Mouse (Mus musculus) hindbrain, embryonic 13.5 days (tissue): ENCODE data around the gene Slc43a2. TPM values are rescaled to one million over a fixed set of nuclear protein-coding genes. Genes with fewer than 3 reads are reported as not detected.

Source experiments
- ATAC-seq: fragments of 200-750 bp; cut with Nextera tagmentation; 2 replicates; pipeline ENCODE4 v1.8.0; 2017; ENCODE audit warnings: moderate TSS enrichment; ENCODE audit not compliant: low FRiP score
- H3K27ac ChIP-seq: fragments of 300-500 bp; sonication (generic); 2 replicates; pipeline ENCODE4 v1.5.1; 2015; ENCODE audit warnings: inconsistent platforms, mild to moderate bottlenecking, moderate library complexity
- H3K27me3 ChIP-seq: fragments of 300-500 bp; sonication (generic); 2 replicates; pipeline ENCODE4 v1.6.1; 2015; ENCODE audit warnings: mild to moderate bottlenecking, inconsistent platforms
- H3K36me3 ChIP-seq: fragments of 300-500 bp; sonication (generic); 2 replicates; pipeline ENCODE4 v1.6.1; 2015; ENCODE audit warnings: mild to moderate bottlenecking, inconsistent platforms
- H3K4me1 ChIP-seq: fragments of 300-500 bp; sonication (generic); replicated peaks from 2 replicates; pipeline ENCODE4 v1.6.1; 2015; ENCODE audit warnings: inconsistent platforms
- H3K4me2 ChIP-seq: fragments of 300-500 bp; sonication (generic); 2 replicates; pipeline ENCODE4 v1.6.1; 2015; ENCODE audit warnings: inconsistent platforms, mild to moderate bottlenecking, moderate library complexity
- H3K4me3 ChIP-seq: fragments of 300-500 bp; sonication (generic); 2 replicates; pipeline ENCODE4 v1.5.1; 2015; ENCODE audit warnings: mild to moderate bottlenecking, inconsistent platforms
- H3K9ac ChIP-seq: fragments of 300-500 bp; sonication (generic); 2 replicates; pipeline ENCODE4 v1.6.1; 2015; ENCODE audit warnings: mild to moderate bottlenecking, inconsistent platforms
- H3K9me3 ChIP-seq: fragments of 300-500 bp; sonication (generic); 2 replicates; pipeline ENCODE4 v1.6.1; 2016; ENCODE audit warnings: inconsistent platforms
- WGBS: fragments of 180-500 bp; shearing (Covaris S2); methylation state at CpG from one replicate; pipeline ENCODE4 v1.1.7; 2015; 5-methylcytosine and 5-hydroxymethylcytosine counted together
- polyA plus RNA-seq: library from polyadenylated mRNA; unstranded; fragments of >200 nt; fragmentation: Nextera tagmentation; extraction: Ambion mirVana; gene quantifications from 2 replicates; pipeline ENCODE4 v1.2.1, GENCODE M21; 2015

The Slc43a2 gene
- 19.7 and 21.0 TPM in 2 replicates for polyA plus RNA-seq

GRCm38 (mm10) chr11:75531469-75532242 lies at the start of gene Slc43a2:
TSS of gene Slc43a2 (plus strand) at chr11:75531694.
- Histone ChIP-seq H3K9ac (peak within 1 kb of the TSS; percentile 98), H3K36me3 (no peaks in the 10 kb centered on the region), H3K9me3 (no peaks in the 10 kb centered on the region), H3K27ac (peak within 1 kb of the TSS; percentile 99), H3K27me3 (no peaks in the 10 kb centered on the region), H3K4me2 (peak within 1 kb of the TSS; percentile 97), H3K4me1 (peaks cover 40% of the 10 kb centered on the region), H3K4me3 (peak within 1 kb of the TSS; percentile 75)
- peak; percentile 95 for ATAC-seq
- under 1% methylated on average over 62 of the region's 62 CpGs for WGBS

- Histone ChIP-seq H3K4me3 (peak overlapping the region; percentile 99; the same call in 1 of the 2 replicates), H3K36me3 (peaks cover 19% of the 10 kb centered on the region), H3K9me3 (no peaks in the 10 kb centered on the region), H3K4me1 (peaks cover 17% of the 10 kb centered on the region), H3K27ac (peak overlapping the region; percentile 52; the same call in 1 of the 2 replicates), H3K4me2 (peak overlapping the region; percentile 44), H3K9ac (no peak overlapping the region), H3K27me3 (0 out of 2 replicates have a peak, but pooled peaks cover 12% of the 10 kb centered on the region)
- WGBS = 28% methylated on average over 3 of the region's 3 CpGs
- peak; percentile 52 for ATAC-seq
Observed at GRCm38 (mm10) chr11:75486192-75486591, 45.3 kb upstream of the Slc43a2 start.

GRCm38 (mm10) chr11:75486601-75487285 lies 44.8 kb upstream of the Slc43a2 start, which contains the start of gene Prpf8:
TSS of gene Prpf8 (plus strand) at chr11:75486816.
- peak; percentile 100 for ATAC-seq
- Histone ChIP-seq H3K36me3 (peaks cover 25% of the 10 kb centered on the region), H3K27me3 (0 out of 2 replicates have a peak, but pooled peaks cover 12% of the 10 kb centered on the region), H3K4me3 (peak within 1 kb of the TSS; percentile 99), H3K9ac (peak within 1 kb of the TSS; percentile 97), H3K9me3 (no peaks in the 10 kb centered on the region), H3K27ac (peak within 1 kb of the TSS; percentile 87), H3K4me2 (peak within 1 kb of the TSS; percentile 98), H3K4me1 (peaks cover 17% of the 10 kb centered on the region)
- under 1% methylated on average over 52 of the region's 52 CpGs for WGBS

- Histone ChIP-seq H3K4me3 (peak overlapping the region; percentile 99), H3K9ac (peak overlapping the region; percentile 97), H3K36me3 (peaks cover 32% of the 10 kb centered on the region), H3K9me3 (no peaks in the 10 kb centered on the region), H3K27ac (peak overlapping the region; percentile 87; the same call in 1 of the 2 replicates), H3K27me3 (0 out of 2 replicates have a peak, but pooled peaks cover 12% of the 10 kb centered on the region), H3K4me1 (peaks cover 17% of the 10 kb centered on the region), H3K4me2 (peak overlapping the region; percentile 98)
- 46% methylated on average over 6 of the region's 6 CpGs for WGBS
- no peak for ATAC-seq
Observed at GRCm38 (mm10) chr11:75487496-75487895, 44.0 kb upstream of the Slc43a2 start.

GRCm38 (mm10) chr11:75494296-75495049 lies 37.0 kb upstream of the Slc43a2 start:
- H3K27ac ChIP-seq = no peak overlapping the region
- H3K4me1 ChIP-seq = no peaks in the 10 kb centered on the region
- no peaks in the 10 kb centered on the region for H3K27me3 ChIP-seq
- ATAC-seq = no peak
- no peak overlapping the region for H3K4me3 ChIP-seq
- 95% methylated on average over 10 of the region's 10 CpGs for WGBS
- H3K4me2 ChIP-seq = no peak overlapping the region
- H3K9me3 ChIP-seq = no peaks in the 10 kb centered on the region
- no peak overlapping the region for H3K9ac ChIP-seq
- H3K36me3 ChIP-seq = peaks cover 99% of the 10 kb centered on the region

- no peak overlapping the region for H3K4me3 ChIP-seq
Observed at GRCm38 (mm10) chr11:75498126-75498525, 33.4 kb upstream of the Slc43a2 start.

GRCm38 (mm10) chr11:75508162-75508561 lies 23.3 kb upstream of the Slc43a2 start:
- no peak overlapping the region for H3K9ac ChIP-seq
- no peaks in the 10 kb centered on the region for H3K9me3 ChIP-seq
- no peaks in the 10 kb centered on the region for H3K27me3 ChIP-seq
- peaks cover 15% of the 10 kb centered on the region for H3K4me1 ChIP-seq
- H3K27ac ChIP-seq = no peak overlapping the region
- no peak overlapping the region for H3K4me3 ChIP-seq
- ATAC-seq = no peak
- H3K4me2 ChIP-seq = no peak overlapping the region
- 95% methylated on average over 4 of the region's 4 CpGs for whole genome bisulfite sequencing
- H3K36me3 ChIP-seq = peaks cover 74% of the 10 kb centered on the region

More at GRCm38 (mm10) chr11:75498126-75498525, 33.4 kb upstream of the Slc43a2 start:
- WGBS = 83% methylated on average over 1 of the region's 1 CpGs
- no peaks in the 10 kb centered on the region for H3K27me3 ChIP-seq
- H3K9me3 ChIP-seq = no peaks in the 10 kb centered on the region
- no peak overlapping the region for H3K9ac ChIP-seq
- ATAC-seq = no peak
- H3K4me1 ChIP-seq = no peaks in the 10 kb centered on the region
- H3K4me2 ChIP-seq = no peak overlapping the region
- H3K27ac ChIP-seq = no peak overlapping the region
- H3K36me3 ChIP-seq = peaks cover 99% of the 10 kb centered on the region

- Histone ChIP-seq H3K36me3 (peaks cover 66% of the 10 kb centered on the region), H3K9ac (0 out of 2 replicates have a peak overlapping the region, but pooled peaks have one; percentile 73)
Observed at GRCm38 (mm10) chr11:75508904-75509303, 22.6 kb upstream of the Slc43a2 start.

GRCm38 (mm10) chr11:75509741-75510626 lies 21.5 kb upstream of the Slc43a2 start, which contains the start of gene Rilp:
TSS of gene Rilp (plus strand) at chr11:75510094.
- peak within 1 kb of the TSS; percentile 50 for H3K4me3 ChIP-seq
- peaks cover 55% of the 10 kb centered on the region for H3K36me3 ChIP-seq
- WGBS = 2% methylated on average over 43 of the region's 43 CpGs
- H3K27ac ChIP-seq = peak within 1 kb of the TSS; percentile 76
- no peaks in the 10 kb centered on the region for H3K9me3 ChIP-seq
- H3K27me3 ChIP-seq = no peaks in the 10 kb centered on the region
- peak within 1 kb of the TSS; percentile 76 for H3K4me2 ChIP-seq
- H3K9ac ChIP-seq = peak within 1 kb of the TSS; percentile 73
- H3K4me1 ChIP-seq = peaks cover 15% of the 10 kb centered on the region
- ATAC-seq = peak; percentile 86

More at GRCm38 (mm10) chr11:75508904-75509303, 22.6 kb upstream of the Slc43a2 start:
- H3K4me1 ChIP-seq = peaks cover 15% of the 10 kb centered on the region
- no peak overlapping the region for H3K27ac ChIP-seq
- ATAC-seq = no peak
- H3K9me3 ChIP-seq = no peaks in the 10 kb centered on the region
- WGBS = 83% methylated on average over 8 of the region's 8 CpGs
- H3K4me3 ChIP-seq = no peak overlapping the region
- H3K27me3 ChIP-seq = no peaks in the 10 kb centered on the region
- H3K4me2 ChIP-seq = no peak overlapping the region

GRCm38 (mm10) chr11:75510627-75510993 lies 20.9 kb upstream of the Slc43a2 start:
- ATAC-seq = peak; percentile 93
- Histone ChIP-seq H3K9me3 (no peaks in the 10 kb centered on the region), H3K9ac (peak overlapping the region; percentile 73), H3K4me2 (peak overlapping the region; percentile 76), H3K27me3 (no peaks in the 10 kb centered on the region), H3K36me3 (peaks cover 51% of the 10 kb centered on the region), H3K4me3 (peak overlapping the region; percentile 50), H3K4me1 (peaks cover 15% of the 10 kb centered on the region), H3K27ac (peak overlapping the region; percentile 76)
- 2% methylated on average over 24 of the region's 24 CpGs for WGBS

GRCm38 (mm10) chr11:75511213-75511612 lies 20.3 kb upstream of the Slc43a2 start:
- no peak for ATAC-seq
- Histone ChIP-seq H3K9ac (no peak overlapping the region), H3K4me3 (no peak overlapping the region), H3K36me3 (peaks cover 45% of the 10 kb centered on the region), H3K27ac (no peak overlapping the region), H3K4me1 (peaks cover 15% of the 10 kb centered on the region), H3K4me2 (no peak overlapping the region), H3K27me3 (no peaks in the 10 kb centered on the region), H3K9me3 (no peaks in the 10 kb centered on the region)
- WGBS = 90% methylated on average over 6 of the region's 6 CpGs
